Mouse (Mus musculus) myocyte (in vitro differentiated cells): ENCODE measurements at regions not wholly inside any gene's neighbourhood (a gene's known extent, or its start where the extent isn't known, plus 50 kb on each side); places are given as distances from the start of the nearest gene placed in this dataset.

Experiments
- MAX ChIP-seq: IDR thresholded peaks from one replicate; pipeline ENCODE4 v1.6.1; 2011; ENCODE audit warnings: low read depth, mild to moderate bottlenecking, control low read depth
- MYOD1 ChIP-seq, 3 experiments: IDR thresholded peaks; one replicate each; pipeline ENCODE4 v1.6.1; 2011; ENCODE audit warnings: control low read depth in 2 of 3, low read depth in 2 of 3, mild to moderate bottlenecking in 2 of 3, moderate library complexity in 1 of 3; ENCODE audit not compliant: insufficient read length in 2 of 3, control insufficient read depth in 1 of 3
- POLR2A ChIP-seq: IDR thresholded peaks from one replicate; pipeline ENCODE4 v1.6.1; 2011; ENCODE audit warnings: low read depth, mild to moderate bottlenecking, control low read depth, moderate library complexity; ENCODE audit not compliant: insufficient read length
- POLR2AphosphoS2 ChIP-seq: IDR thresholded peaks from one replicate; pipeline ENCODE4 v1.6.1; 2011; ENCODE audit warnings: low read depth, control low read depth; ENCODE audit not compliant: insufficient read length
- SRF ChIP-seq: IDR thresholded peaks from one replicate; pipeline ENCODE4 v1.6.1; 2011; ENCODE audit warnings: low read depth; ENCODE audit not compliant: control insufficient read depth, insufficient read length
- TCF12 ChIP-seq: IDR thresholded peaks from one replicate; pipeline ENCODE4 v1.6.1; 2011; ENCODE audit warnings: mild to moderate bottlenecking, control low read depth; ENCODE audit not compliant: poor library complexity, insufficient read depth, severe bottlenecking

GRCm38 (mm10) chr1:179887921-179888320 is 72.4 kb upstream of the Cdc42bpa start:
- TF ChIP-seq POLR2A (no peak), MAX (no peak), MYOD1 (IDR thresholded peaks at IDR 0.05; ENCODE audit: control insufficient read depth in 1 of 3, insufficient read length in 2 of 3, low read depth in 2 of 3) (no peak), POLR2AphosphoS2 (no peak), TCF12 (no peak), SRF (no peak)
